Mouse (Mus musculus): ENCODE measurements around the gene Cd28. TPM values are rescaled to one million over a fixed set of nuclear protein-coding genes. Genes with fewer than 3 reads are reported as not detected.

Cd28 gene
- polyA plus RNA-seq, 1 experiment from 2014 or later = 0.24 TPM

DNA sequence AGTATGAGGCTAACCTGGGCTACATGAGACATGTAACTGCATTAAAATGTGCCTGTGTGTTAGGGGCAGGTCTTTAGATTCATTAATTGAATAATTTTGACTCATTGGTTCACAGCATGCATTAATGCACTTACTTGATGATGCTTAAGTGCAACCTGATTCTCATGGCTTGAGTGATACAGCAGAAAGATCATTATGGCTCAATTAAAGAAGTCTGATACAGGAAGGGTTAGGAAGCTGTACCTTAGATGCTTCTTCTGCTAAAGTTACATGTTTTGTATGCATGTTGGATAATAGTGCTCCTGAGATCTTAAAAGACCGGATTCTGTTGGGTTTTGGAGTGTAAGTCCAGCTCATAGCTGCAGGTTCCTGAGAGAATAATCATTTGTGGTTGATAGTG, 31.7 kb downstream of the Cd28 start:
- Histone ChIP-seq H3K27me3 (ENCODE audit: insufficient read depth, low read length) (no peaks in the 10 kb centered on the region), H3K4me3 (ENCODE audit: low read length) (no peak overlapping the region), H3K36me3 (ENCODE audit: insufficient read depth, low read length) (no peaks in the 10 kb centered on the region), H3K27ac (ENCODE audit: low read length) (no peak overlapping the region), H3K9ac (replicated peaks; ENCODE audit: low read length) (no peak overlapping the region), H3K4me2 (replicated peaks; ENCODE audit: low read depth, low read length) (no peak overlapping the region), H3K9me3 (ENCODE audit: low read length) (no peaks in the 10 kb centered on the region), H3K4me1 (ENCODE audit: insufficient read depth, low read length) (peaks cover 10% of the 10 kb centered on the region)
- WGBS = 93% methylated on average over 1 of the region's 1 CpGs
- no peak for ATAC-seq (ENCODE audit: low FRiP score, low TSS enrichment)

DNA sequence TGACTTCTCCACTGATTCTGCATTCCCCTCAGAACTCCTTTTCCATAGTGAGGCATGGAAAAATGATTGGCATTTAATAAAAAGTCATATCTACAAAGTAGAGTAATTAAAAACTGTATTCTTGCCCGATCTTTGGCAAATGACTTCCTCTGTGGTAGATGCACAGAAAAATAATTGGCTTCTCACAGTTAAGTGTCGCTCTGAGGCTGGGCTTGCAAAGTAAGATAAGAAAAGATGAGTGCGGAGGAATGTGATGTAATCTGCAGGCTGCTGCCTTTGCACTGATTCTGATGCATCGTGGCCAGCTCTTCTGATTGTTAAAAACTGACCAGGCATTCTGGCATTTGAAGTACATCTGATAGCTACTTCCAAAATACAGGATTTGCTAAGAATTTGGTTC, 32.3 kb downstream of the Cd28 start:
- Histone ChIP-seq H3K9ac (replicated peaks; ENCODE audit: low read length) (no peak overlapping the region), H3K4me2 (replicated peaks; ENCODE audit: low read depth, low read length) (no peak overlapping the region), H3K36me3 (ENCODE audit: insufficient read depth, low read length) (no peaks in the 10 kb centered on the region), H3K4me3 (ENCODE audit: low read length) (no peak overlapping the region), H3K4me1 (ENCODE audit: insufficient read depth, low read length) (peaks cover 10% of the 10 kb centered on the region), H3K27me3 (ENCODE audit: insufficient read depth, low read length) (no peaks in the 10 kb centered on the region), H3K9me3 (ENCODE audit: low read length) (no peaks in the 10 kb centered on the region), H3K27ac (ENCODE audit: low read length) (no peak overlapping the region)
- no peak for ATAC-seq (ENCODE audit: low FRiP score, low TSS enrichment)
- WGBS = 82% methylated on average over 4 of the region's 4 CpGs

DNA sequence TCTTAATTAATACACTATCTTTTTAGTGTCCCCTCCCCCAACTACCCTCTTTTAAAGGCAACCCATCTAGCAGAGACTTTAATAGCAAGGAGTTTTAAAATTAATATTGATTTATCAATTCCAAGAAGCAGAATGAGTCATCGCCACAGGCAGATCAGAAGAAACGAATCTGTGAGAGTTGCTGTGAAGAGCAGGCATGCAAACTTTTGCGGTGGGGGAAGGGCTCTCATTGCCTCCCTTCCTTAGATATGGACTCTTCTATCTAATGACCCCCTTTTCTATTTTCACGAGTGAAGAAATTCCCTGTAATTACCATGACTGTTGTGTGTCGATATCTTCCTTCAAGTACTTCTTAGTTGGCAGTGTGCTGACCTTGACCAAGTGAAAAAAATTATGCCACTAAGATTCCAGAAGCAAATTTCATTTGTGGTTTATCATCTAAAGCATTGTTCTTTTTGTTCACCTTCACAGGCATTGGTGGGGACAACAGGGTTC, 32.8 kb downstream of the Cd28 start:
- 85% methylated on average over 5 of the region's 5 CpGs for WGBS
- ATAC-seq (ENCODE audit: low FRiP score, low TSS enrichment) = no peak
- no peak overlapping the region for H3K27ac ChIP-seq (ENCODE audit: low read length)
- H3K36me3 ChIP-seq (ENCODE audit: insufficient read depth, low read length) = no peaks in the 10 kb centered on the region
- H3K4me3 ChIP-seq (ENCODE audit: low read length) = no peak overlapping the region
- no peak overlapping the region for H3K9ac ChIP-seq (replicated peaks; ENCODE audit: low read length)
- no peak overlapping the region for H3K4me2 ChIP-seq (replicated peaks; ENCODE audit: low read depth, low read length)
- H3K4me1 ChIP-seq (ENCODE audit: insufficient read depth, low read length) = peaks cover 10% of the 10 kb centered on the region
- H3K9me3 ChIP-seq (ENCODE audit: low read length) = no peaks in the 10 kb centered on the region
- H3K27me3 ChIP-seq (ENCODE audit: insufficient read depth, low read length) = no peaks in the 10 kb centered on the region

DNA sequence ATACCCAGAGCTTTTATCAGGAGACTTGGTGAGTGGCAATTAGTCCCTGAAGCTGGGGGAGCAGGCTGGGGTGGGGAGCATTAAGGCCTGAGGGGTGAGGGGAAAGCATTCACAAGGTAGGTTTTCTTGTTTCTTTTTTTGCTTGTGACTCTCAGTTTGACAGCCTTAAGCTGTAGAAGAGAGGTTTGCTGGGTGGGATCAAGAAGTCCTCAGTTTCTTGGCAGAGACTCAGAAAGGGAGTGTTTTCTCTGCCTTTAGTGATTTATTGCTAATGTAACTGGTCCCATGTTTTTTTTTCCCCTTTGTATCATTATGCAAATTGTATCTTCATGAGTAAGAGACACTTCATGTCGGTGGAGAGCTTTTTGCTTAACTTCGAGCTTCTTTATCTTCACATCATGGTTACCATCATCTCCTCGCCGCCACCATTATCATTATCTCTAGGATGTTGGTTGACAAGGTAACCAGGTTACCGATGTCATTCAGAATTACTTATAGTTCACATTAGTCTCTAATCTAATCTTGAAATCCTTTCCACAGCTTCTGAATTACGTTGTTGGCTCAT, 33.7 kb downstream of the Cd28 start:
- no peaks in the 10 kb centered on the region for H3K9me3 ChIP-seq (ENCODE audit: low read length)
- H3K27ac ChIP-seq (ENCODE audit: low read length) = no peak overlapping the region
- no peak overlapping the region for H3K9ac ChIP-seq (replicated peaks; ENCODE audit: low read length)
- no peak overlapping the region for H3K4me2 ChIP-seq (replicated peaks; ENCODE audit: low read depth, low read length)
- no peaks in the 10 kb centered on the region for H3K27me3 ChIP-seq (ENCODE audit: insufficient read depth, low read length)
- H3K4me1 ChIP-seq (ENCODE audit: insufficient read depth, low read length) = peaks cover 10% of the 10 kb centered on the region
- 76% methylated on average over 6 of the region's 6 CpGs for WGBS
- no peaks in the 10 kb centered on the region for H3K36me3 ChIP-seq (ENCODE audit: insufficient read depth, low read length)
- H3K4me3 ChIP-seq (ENCODE audit: low read length) = no peak overlapping the region
- ATAC-seq (ENCODE audit: low FRiP score, low TSS enrichment) = no peak

DNA sequence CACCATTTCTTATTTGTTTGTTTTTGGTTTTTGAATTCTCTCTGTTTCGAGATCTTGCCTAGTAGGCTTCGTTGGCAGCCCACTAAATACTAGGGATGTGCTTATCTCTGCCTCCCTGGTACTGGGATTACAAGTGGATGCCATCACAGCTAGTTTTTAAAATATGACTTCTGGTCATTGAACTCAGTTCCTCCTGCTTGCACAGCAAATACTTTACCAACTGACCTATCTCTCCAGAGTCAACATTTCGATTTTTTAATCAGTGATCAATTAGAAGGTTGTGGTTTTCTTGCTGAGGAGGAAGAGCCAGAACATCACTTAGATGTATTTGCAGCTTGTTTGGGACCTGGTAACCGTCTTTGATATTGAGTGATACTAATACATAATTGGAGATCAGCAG, 34.4 kb downstream of the Cd28 start:
- Histone ChIP-seq H3K4me2 (replicated peaks; ENCODE audit: low read depth, low read length) (no peak overlapping the region), H3K9ac (replicated peaks; ENCODE audit: low read length) (no peak overlapping the region), H3K36me3 (ENCODE audit: insufficient read depth, low read length) (no peaks in the 10 kb centered on the region), H3K27me3 (ENCODE audit: insufficient read depth, low read length) (no peaks in the 10 kb centered on the region), H3K4me3 (ENCODE audit: low read length) (no peak overlapping the region), H3K4me1 (ENCODE audit: insufficient read depth, low read length) (peaks cover 6% of the 10 kb centered on the region), H3K9me3 (ENCODE audit: low read length) (no peaks in the 10 kb centered on the region), H3K27ac (ENCODE audit: low read length) (no peak overlapping the region)
- 90% methylated on average over 4 of the region's 4 CpGs for WGBS
- ATAC-seq (ENCODE audit: low FRiP score, low TSS enrichment) = no peak

DNA sequence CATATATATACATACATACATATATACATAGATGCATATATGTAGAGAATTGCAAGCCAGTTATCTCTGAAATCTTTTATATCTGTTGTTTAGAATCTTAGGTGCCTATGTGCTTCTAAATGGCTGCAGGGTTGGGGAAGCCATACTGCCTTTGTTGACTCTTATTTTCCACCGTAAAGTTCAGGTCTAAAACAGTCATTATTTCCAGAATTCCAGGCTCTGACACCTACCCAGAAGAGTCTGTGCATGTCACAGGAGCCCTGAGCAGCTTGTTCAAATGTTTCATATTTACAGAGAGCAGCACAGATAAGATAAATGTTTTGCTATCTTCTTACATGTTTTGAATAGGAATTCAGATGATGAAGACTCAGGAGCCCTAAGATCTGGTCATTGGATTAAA, 36.4 kb downstream of the Cd28 start:
- no peak for ATAC-seq (ENCODE audit: low FRiP score, low TSS enrichment)
- 0 out of 2 replicates have a peak, but pooled peaks cover 3% of the 10 kb centered on the region for H3K4me1 ChIP-seq (ENCODE audit: insufficient read depth, low read length)
- H3K9ac ChIP-seq (replicated peaks; ENCODE audit: low read length) = no peak overlapping the region
- H3K27ac ChIP-seq (ENCODE audit: low read length) = no peak overlapping the region
- H3K4me3 ChIP-seq (ENCODE audit: low read length) = no peak overlapping the region
- no peaks in the 10 kb centered on the region for H3K36me3 ChIP-seq (ENCODE audit: insufficient read depth, low read length)
- no peak overlapping the region for H3K4me2 ChIP-seq (replicated peaks; ENCODE audit: low read depth, low read length)
- H3K27me3 ChIP-seq (ENCODE audit: insufficient read depth, low read length) = no peaks in the 10 kb centered on the region
- no peaks in the 10 kb centered on the region for H3K9me3 ChIP-seq (ENCODE audit: low read length)
- 86% methylated on average over 1 of the region's 1 CpGs for WGBS

DNA sequence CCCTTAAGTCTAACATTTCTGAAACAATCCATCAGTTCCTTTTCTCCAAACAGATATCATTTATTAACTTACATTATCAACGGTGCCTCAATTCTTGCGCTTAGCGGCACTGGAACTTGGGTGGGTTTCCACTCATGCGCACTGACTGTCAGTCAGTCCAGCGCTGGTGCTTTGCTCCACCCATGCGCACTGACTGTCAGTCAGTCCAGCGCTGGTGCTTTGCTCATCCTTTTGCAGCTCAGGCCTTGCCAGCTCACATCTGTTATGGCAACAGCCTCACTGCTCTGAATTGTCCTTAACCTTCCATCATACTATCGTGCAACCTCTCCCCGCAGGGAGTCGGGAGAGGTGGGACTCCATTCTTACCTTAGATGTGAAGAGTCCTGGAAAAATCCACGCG, 37.4 kb downstream of the Cd28 start:
- Histone ChIP-seq H3K9ac (replicated peaks; ENCODE audit: low read length) (no peak overlapping the region), H3K4me1 (ENCODE audit: insufficient read depth, low read length) (0 out of 2 replicates have a peak, but pooled peaks cover 3% of the 10 kb centered on the region), H3K27ac (ENCODE audit: low read length) (no peak overlapping the region), H3K27me3 (ENCODE audit: insufficient read depth, low read length) (no peaks in the 10 kb centered on the region), H3K9me3 (ENCODE audit: low read length) (no peaks in the 10 kb centered on the region), H3K36me3 (ENCODE audit: insufficient read depth, low read length) (no peaks in the 10 kb centered on the region), H3K4me3 (ENCODE audit: low read length) (no peak overlapping the region), H3K4me2 (replicated peaks; ENCODE audit: low read depth, low read length) (no peak overlapping the region)
- ATAC-seq (ENCODE audit: low FRiP score, low TSS enrichment) = no peak
- 94% methylated on average over 12 of the region's 12 CpGs for WGBS

DNA sequence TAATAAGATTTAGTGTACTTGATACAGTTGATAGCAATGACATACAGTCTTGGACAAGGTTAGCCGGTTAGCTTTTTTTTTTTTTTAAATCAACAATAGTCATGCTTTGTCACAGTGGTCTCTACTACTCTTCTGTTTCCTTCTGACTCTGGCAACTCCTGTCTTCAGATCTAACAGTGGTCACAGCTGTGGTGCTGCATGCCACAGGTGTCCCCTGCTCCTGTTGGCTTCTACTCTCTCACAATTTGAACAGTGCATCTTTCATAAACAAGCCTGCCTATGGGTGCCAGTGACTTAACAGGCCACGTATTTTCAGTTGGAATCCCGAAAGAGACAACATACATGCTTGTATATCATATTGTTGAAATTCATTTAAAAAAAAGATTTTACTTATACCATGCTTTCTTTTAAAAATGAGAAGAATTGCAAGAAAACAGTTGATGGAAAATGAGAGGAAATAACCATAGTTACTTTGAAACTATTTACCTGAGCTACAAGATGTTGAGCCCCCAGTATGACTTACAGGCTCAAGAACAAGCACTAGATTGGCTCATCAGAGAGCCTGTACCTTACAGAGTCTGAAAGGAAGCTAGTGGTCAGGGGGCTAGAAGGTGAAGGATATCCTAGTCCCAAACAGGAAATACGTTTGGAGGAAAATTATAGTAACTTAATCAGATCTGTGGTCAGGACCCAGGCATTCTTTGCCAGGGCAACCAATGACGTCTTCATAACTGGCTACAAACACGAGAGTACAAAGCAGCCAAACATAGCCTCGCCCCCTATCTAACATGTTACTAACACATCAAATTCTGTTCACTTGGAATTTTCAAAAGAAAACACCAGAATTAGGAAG, 39.0 kb downstream of the Cd28 start:
- no peaks in the 10 kb centered on the region for H3K36me3 ChIP-seq (ENCODE audit: insufficient read depth, low read length)
- H3K9me3 ChIP-seq (ENCODE audit: low read length) = no peaks in the 10 kb centered on the region
- no peak for ATAC-seq (ENCODE audit: low FRiP score, low TSS enrichment)
- WGBS = 73% methylated on average over 7 of the region's 7 CpGs
- H3K27me3 ChIP-seq (ENCODE audit: insufficient read depth, low read length) = no peaks in the 10 kb centered on the region
- no peak overlapping the region for H3K4me3 ChIP-seq (ENCODE audit: low read length)
- H3K27ac ChIP-seq (ENCODE audit: low read length) = no peak overlapping the region
- no peak overlapping the region for H3K4me2 ChIP-seq (replicated peaks; ENCODE audit: low read depth, low read length)
- no peaks in the 10 kb centered on the region for H3K4me1 ChIP-seq (ENCODE audit: insufficient read depth, low read length)
- H3K9ac ChIP-seq (replicated peaks; ENCODE audit: low read length) = no peak overlapping the region

DNA sequence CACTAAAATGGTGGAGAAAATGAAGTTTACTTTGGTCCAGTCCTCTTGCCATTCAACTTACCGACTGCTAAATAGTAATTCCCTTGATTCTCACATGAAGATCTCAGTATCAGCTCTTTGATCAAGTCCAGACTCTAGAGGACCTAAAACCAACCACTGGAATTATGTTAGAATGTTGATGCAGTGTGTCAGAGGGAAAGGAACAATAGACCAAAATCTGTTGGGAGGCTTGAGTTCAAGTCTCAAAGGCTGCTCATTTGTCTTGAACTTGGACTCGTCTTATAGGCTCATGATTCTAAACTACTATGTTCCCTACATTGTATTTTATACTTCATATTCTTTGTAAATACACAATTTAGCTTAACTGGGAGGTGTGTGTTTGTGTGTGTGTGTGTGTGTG, 41.0 kb downstream of the Cd28 start:
- no peak overlapping the region for H3K4me3 ChIP-seq (ENCODE audit: low read length)
- H3K27me3 ChIP-seq (ENCODE audit: insufficient read depth, low read length) = no peaks in the 10 kb centered on the region
- WGBS = 99% methylated on average over 2 of the region's 2 CpGs
- no peak overlapping the region for H3K27ac ChIP-seq (ENCODE audit: low read length)
- no peak overlapping the region for H3K4me2 ChIP-seq (replicated peaks; ENCODE audit: low read depth, low read length)
- no peaks in the 10 kb centered on the region for H3K9me3 ChIP-seq (ENCODE audit: low read length)
- no peak for ATAC-seq (ENCODE audit: low FRiP score, low TSS enrichment)
- no peak overlapping the region for H3K9ac ChIP-seq (replicated peaks; ENCODE audit: low read length)
- no peaks in the 10 kb centered on the region for H3K4me1 ChIP-seq (ENCODE audit: insufficient read depth, low read length)
- H3K36me3 ChIP-seq (ENCODE audit: insufficient read depth, low read length) = no peaks in the 10 kb centered on the region

DNA sequence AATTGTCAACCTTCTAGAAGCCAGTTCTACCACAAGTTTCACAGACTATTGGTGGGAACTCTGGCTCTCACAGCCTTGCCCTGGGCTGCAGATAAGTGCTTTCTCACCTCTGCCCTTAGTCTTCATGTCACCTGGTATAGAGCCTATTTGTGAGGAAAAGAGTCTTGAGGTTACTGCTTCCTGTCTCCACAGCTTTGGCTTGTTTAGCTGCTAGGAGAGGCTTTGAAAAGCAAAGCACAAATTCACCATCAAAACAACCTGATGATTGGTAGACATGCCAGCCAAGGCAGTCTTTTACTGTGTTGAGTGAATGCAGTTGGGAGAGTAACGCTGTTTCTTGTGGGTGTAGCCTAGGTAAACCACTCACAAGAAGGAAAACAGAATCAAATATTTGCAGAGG, 41.6 kb downstream of the Cd28 start:
- H3K4me3 ChIP-seq (ENCODE audit: low read length) = no peak overlapping the region
- no peak for ATAC-seq (ENCODE audit: low FRiP score, low TSS enrichment)
- WGBS = 89% methylated on average over 1 of the region's 1 CpGs

More for the DNA sequence above, 41.6 kb downstream of the Cd28 start:
- H3K9ac ChIP-seq (replicated peaks; ENCODE audit: low read length) = no peak overlapping the region
- H3K27me3 ChIP-seq (ENCODE audit: insufficient read depth, low read length) = no peaks in the 10 kb centered on the region
- H3K4me1 ChIP-seq (ENCODE audit: insufficient read depth, low read length) = no peaks in the 10 kb centered on the region
- H3K36me3 ChIP-seq (ENCODE audit: insufficient read depth, low read length) = no peaks in the 10 kb centered on the region
- no peak overlapping the region for H3K27ac ChIP-seq (ENCODE audit: low read length)
- no peak overlapping the region for H3K4me2 ChIP-seq (replicated peaks; ENCODE audit: low read depth, low read length)
- H3K9me3 ChIP-seq (ENCODE audit: low read length) = no peaks in the 10 kb centered on the region

Data from kidney, embryonic 16.5 days (tissue).